Mouse (Mus musculus): ENCODE measurements around the gene Idnk. TPM values are rescaled to one million over a fixed set of nuclear protein-coding genes. Genes with fewer than 3 reads are reported as not detected.

Idnk gene
- polyA plus RNA-seq (2011; ENCODE audit: insufficient read depth, insufficient read length, low replicate concordance, missing spikeins), result 42.7 and 86.0 TPM in 2 replicates

DNA sequence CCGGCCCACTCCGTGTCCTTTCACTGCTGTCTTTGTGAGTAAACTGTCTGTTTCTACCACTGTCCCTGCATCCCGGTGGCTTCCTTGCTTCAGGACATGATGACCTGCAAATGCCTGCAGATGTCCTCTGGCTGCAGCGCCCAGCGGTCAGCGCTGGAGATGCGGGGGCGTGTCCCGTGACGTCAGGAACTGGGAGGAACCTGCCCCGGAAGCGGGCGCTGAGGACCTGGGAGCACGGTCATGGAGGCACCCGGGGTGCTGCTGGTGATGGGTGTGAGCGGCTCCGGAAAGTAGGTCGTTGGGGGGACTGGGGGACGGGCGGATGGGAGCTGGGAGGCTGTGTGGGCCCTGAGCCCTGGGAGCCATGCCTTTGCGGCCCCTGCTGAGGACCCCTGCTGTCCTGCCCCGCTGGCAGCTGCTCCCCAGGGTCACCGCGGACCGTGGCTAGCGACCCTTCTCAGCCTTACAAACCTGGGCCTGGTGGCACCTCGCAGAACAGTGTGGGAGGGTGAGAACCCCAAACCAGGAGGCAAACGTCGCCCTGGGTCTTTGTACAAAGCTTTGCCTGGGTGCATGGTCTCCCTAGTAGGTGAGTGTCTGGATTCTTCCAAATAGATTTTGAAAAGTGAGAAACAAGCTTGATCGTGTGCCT is at the start of gene Idnk:
Idnk (plus strand) TSS at position 203 of the 652 bp plus-strand sequence.
- TF ChIP-seq POLR2A (IDR thresholded peaks at IDR 0.05; ENCODE audit: borderline replicate concordance, control insufficient read depth, low read depth, low read length) (peak; percentile 77; the same call in 1 of the 2 replicates), CTCF (IDR thresholded peaks at IDR 0.05; ENCODE audit: control insufficient read depth, insufficient read depth, low read length) (peak; percentile 39; the same call in 1 of the 2 replicates)
- under 1% methylated on average over 30 of the region's 30 CpGs for WGBS
- peak within 1 kb of the TSS; percentile 73 for H3K27ac ChIP-seq (ENCODE audit: control insufficient read depth, insufficient read depth, low read depth, low read length, poor library complexity)
- peak within 1 kb of the TSS; percentile 76 for H3K4me3 ChIP-seq (replicated peaks; ENCODE audit: control insufficient read depth, low read depth, low read length)
- H3K4me1 ChIP-seq (ENCODE audit: control insufficient read depth, insufficient read depth, low read length), result no peaks in the 10 kb centered on the region

DNA sequence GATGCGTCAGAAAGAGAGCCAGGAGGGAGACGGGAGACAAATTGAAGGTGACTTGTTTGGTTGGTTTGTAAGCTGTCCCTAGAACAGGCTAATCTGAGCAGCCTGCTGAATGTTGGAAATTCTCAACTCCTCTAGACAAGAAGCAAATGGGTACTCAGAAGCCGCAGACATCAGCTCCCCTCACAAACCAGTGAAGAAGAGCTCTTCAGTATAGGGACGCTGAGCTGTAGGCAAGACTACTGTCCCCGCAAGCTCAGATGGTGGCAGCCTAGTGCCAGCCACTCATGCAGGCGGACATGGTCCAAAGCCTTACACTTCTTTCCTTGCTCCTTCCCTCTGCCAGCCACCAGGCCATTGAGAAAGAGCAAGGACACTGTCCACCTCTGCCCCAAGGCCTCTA is 46.1 kb upstream of the Idnk start:
- 91% methylated on average over 6 of the region's 6 CpGs for WGBS
- H3K27ac ChIP-seq (ENCODE audit: control insufficient read depth, insufficient read depth, low read depth, low read length, poor library complexity), result no peak overlapping the region
- H3K4me1 ChIP-seq (ENCODE audit: control insufficient read depth, insufficient read depth, low read length), result no peaks in the 10 kb centered on the region
- TF ChIP-seq CTCF (IDR thresholded peaks at IDR 0.05; ENCODE audit: control insufficient read depth, insufficient read depth, low read length), result no peak
- TF ChIP-seq POLR2A (IDR thresholded peaks at IDR 0.05; ENCODE audit: borderline replicate concordance, control insufficient read depth, low read depth, low read length), result no peak
- H3K4me3 ChIP-seq (replicated peaks; ENCODE audit: control insufficient read depth, low read depth, low read length), result no peak overlapping the region

DNA sequence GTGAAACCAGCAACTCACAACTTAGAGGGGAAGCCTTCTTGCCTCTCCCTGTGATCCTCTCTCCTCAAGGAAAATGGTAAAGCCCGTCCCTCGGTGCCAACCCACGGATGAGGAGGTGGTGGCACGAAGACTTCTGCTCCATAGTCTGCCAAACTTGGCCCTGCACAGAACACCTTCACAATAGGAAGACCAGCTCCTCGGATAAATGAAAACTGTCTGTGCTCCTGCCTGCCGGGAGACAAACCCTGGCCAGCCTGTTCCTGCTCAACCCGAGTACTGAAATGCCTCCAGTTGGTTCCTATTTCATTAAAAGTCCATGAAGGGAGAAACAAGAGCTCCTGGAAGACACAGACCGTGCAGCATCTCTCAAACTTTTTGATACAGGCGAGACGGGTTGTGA is 45.3 kb upstream of the Idnk start:
- Histone ChIP-seq H3K4me3 (replicated peaks; ENCODE audit: control insufficient read depth, low read depth, low read length) (no peak overlapping the region), H3K4me1 (ENCODE audit: control insufficient read depth, insufficient read depth, low read length) (no peaks in the 10 kb centered on the region), H3K27ac (ENCODE audit: control insufficient read depth, insufficient read depth, low read depth, low read length, poor library complexity) (no peak overlapping the region)
- TF ChIP-seq POLR2A (IDR thresholded peaks at IDR 0.05; ENCODE audit: borderline replicate concordance, control insufficient read depth, low read depth, low read length) (no peak), CTCF (IDR thresholded peaks at IDR 0.05; ENCODE audit: control insufficient read depth, insufficient read depth, low read length) (no peak)
- WGBS, result 24% methylated on average over 10 of the region's 10 CpGs

DNA sequence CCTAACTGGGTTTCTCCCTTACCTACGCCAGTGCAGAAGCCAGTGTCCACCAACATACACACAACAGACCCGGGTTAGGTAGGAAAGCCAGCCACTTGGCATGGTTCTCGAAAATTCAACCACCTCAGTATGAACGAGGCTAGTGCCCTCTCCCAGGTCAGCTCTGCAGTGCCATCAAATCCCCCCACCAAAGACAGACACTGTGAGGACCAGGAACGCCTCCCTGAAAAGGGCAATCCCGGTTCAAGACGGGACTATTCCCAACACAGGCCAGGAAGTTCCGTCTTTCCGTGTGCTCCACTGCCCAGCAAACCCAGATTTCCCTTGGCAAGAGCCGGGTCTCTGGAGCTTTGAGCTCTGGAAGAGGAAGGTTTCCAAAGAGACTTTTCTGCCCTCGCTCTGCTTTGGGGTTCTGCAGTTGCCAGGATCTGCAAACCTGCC is 44.8 kb upstream of the Idnk start:
- Histone ChIP-seq H3K4me3 (replicated peaks; ENCODE audit: control insufficient read depth, low read depth, low read length) (peak overlapping the region; percentile 36), H3K27ac (ENCODE audit: control insufficient read depth, insufficient read depth, low read depth, low read length, poor library complexity) (no peak overlapping the region), H3K4me1 (ENCODE audit: control insufficient read depth, insufficient read depth, low read length) (no peaks in the 10 kb centered on the region)
- 2% methylated on average over 11 of the region's 11 CpGs for WGBS
- TF ChIP-seq POLR2A (IDR thresholded peaks at IDR 0.05; ENCODE audit: borderline replicate concordance, control insufficient read depth, low read depth, low read length), result no peak
- no peak for TF ChIP-seq CTCF (IDR thresholded peaks at IDR 0.05; ENCODE audit: control insufficient read depth, insufficient read depth, low read length)

- H3K27ac ChIP-seq (ENCODE audit: control insufficient read depth, insufficient read depth, low read depth, low read length, poor library complexity), result no peak within 1 kb of the TSS
- TF ChIP-seq POLR2A (IDR thresholded peaks at IDR 0.05; ENCODE audit: borderline replicate concordance, control insufficient read depth, low read depth, low read length), result no peak
- no peak for TF ChIP-seq CTCF (IDR thresholded peaks at IDR 0.05; ENCODE audit: control insufficient read depth, insufficient read depth, low read length)
- peak within 1 kb of the TSS; percentile 38 for H3K4me3 ChIP-seq (replicated peaks; ENCODE audit: control insufficient read depth, low read depth, low read length)
- WGBS, result 1% methylated on average over 35 of the region's 35 CpGs
- H3K4me1 ChIP-seq (ENCODE audit: control insufficient read depth, insufficient read depth, low read length), result no peaks in the 10 kb centered on the region
Observed at GRCm38 (mm10) chr13:58113061-58113900, 44.2 kb upstream of the Idnk start, which contains the start of gene Klhl3. Gene Klhl3, minus strand, starts transcription at chr13:58113592.

GRCm38 (mm10) chr13:58115227-58115626 is 42.2 kb upstream of the Idnk start:
- H3K27ac ChIP-seq (ENCODE audit: control insufficient read depth, insufficient read depth, low read depth, low read length, poor library complexity), result no peak overlapping the region
- no peak overlapping the region for H3K4me3 ChIP-seq (replicated peaks; ENCODE audit: control insufficient read depth, low read depth, low read length)
- TF ChIP-seq CTCF (IDR thresholded peaks at IDR 0.05; ENCODE audit: control insufficient read depth, insufficient read depth, low read length) (no peak), POLR2A (IDR thresholded peaks at IDR 0.05; ENCODE audit: borderline replicate concordance, control insufficient read depth, low read depth, low read length) (no peak)
- WGBS, result 3% methylated on average over 13 of the region's 13 CpGs
- no peaks in the 10 kb centered on the region for H3K4me1 ChIP-seq (ENCODE audit: control insufficient read depth, insufficient read depth, low read length)

DNA sequence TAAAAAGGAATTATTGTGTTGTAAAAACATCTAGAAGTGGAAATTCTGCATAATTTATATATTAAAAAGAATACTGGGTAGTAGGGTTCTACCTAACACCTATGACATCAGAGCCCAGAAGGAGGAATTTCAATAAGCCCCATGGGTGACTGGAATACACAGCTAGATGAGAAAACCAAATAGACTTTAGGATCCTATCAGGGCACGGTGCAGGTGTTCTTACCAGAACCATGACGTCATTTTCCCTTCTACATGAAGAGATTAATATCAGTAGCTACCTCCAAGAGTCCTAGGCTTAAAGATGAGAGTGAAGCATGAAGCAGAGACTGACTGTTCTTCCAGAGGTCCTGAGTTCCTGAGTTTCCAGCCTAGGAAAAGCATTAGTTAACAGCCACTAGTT is 40.6 kb upstream of the Idnk start:
- Histone ChIP-seq H3K4me3 (replicated peaks; ENCODE audit: control insufficient read depth, low read depth, low read length) (no peak overlapping the region), H3K27ac (ENCODE audit: control insufficient read depth, insufficient read depth, low read depth, low read length, poor library complexity) (no peak overlapping the region), H3K4me1 (ENCODE audit: control insufficient read depth, insufficient read depth, low read length) (no peaks in the 10 kb centered on the region)
- 53% methylated on average over 2 of the region's 2 CpGs for WGBS
- TF ChIP-seq POLR2A (IDR thresholded peaks at IDR 0.05; ENCODE audit: borderline replicate concordance, control insufficient read depth, low read depth, low read length) (no peak), CTCF (IDR thresholded peaks at IDR 0.05; ENCODE audit: control insufficient read depth, insufficient read depth, low read length) (no peak)

DNA sequence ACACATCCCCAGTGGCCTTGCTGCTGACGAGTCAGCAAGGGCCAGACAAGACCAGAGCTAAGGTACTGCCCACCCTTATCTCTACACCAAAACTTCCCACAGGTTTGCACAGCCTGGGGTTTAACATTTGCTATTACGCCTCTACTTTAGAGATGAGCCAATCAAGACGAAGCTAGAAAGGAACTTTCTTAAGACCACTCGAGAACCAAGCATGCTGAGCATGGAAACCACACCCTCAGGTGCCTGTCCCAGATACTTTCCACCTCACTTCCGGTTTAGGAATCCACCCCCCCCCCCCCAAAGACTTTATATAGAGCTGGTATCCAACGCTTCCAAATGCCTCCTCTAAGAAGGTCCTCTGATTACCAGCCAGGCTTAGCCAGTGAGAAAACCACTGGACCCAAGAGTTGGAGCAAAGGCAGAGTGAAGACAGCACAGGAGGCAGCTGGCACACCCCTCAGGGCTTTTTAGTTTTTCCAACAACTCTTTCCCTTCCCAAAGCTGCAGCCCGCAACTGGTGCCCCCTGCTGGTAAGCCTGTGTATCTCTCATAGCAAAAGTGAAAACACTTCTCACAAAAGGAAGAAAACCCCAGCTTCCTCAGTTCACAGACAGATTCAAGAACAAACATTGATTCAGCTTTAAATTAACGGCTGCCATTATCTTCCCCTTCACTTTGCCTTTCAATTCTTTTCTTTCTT is 40.0 kb upstream of the Idnk start:
- TF ChIP-seq POLR2A (IDR thresholded peaks at IDR 0.05; ENCODE audit: borderline replicate concordance, control insufficient read depth, low read depth, low read length) (no peak), CTCF (IDR thresholded peaks at IDR 0.05; ENCODE audit: control insufficient read depth, insufficient read depth, low read length) (peak; percentile 64)
- Histone ChIP-seq H3K4me3 (replicated peaks; ENCODE audit: control insufficient read depth, low read depth, low read length) (no peak overlapping the region), H3K4me1 (ENCODE audit: control insufficient read depth, insufficient read depth, low read length) (no peaks in the 10 kb centered on the region), H3K27ac (ENCODE audit: control insufficient read depth, insufficient read depth, low read depth, low read length, poor library complexity) (no peak overlapping the region)
- WGBS, result 32% methylated on average over 8 of the region's 8 CpGs

All from bone marrow, adult 2 months (tissue).